Mouse (Mus musculus): Measurements from ENCODE around the gene Cadps. TPM values are rescaled to one million over a fixed set of nuclear protein-coding genes. Genes with fewer than 3 reads are reported as not detected.

Gene Cadps
- polyA plus RNA-seq, 1 experiment: not detected

GRCm38 (mm10) chr14:12337998-12338809 is 484.7 kb downstream of the Cadps start:
- no peak for TF ChIP-seq GATA1 (IDR thresholded peaks at IDR 0.05; ENCODE audit: low read length)

- TF ChIP-seq GATA1 (IDR thresholded peaks at IDR 0.05; ENCODE audit: low read length): no peak
These were observed 485.4 kb downstream of the Cadps start for GRCm38 (mm10) chr14:12337421-12337997.

- no peak for TF ChIP-seq GATA1 (IDR thresholded peaks at IDR 0.05; ENCODE audit: low read length)
These were observed 488.0 kb downstream of the Cadps start for GRCm38 (mm10) chr14:12334925-12335324.

GRCm38 (mm10) chr14:12333622-12334021 is 489.3 kb downstream of the Cadps start:
- TF ChIP-seq GATA1 (IDR thresholded peaks at IDR 0.05; ENCODE audit: low read length): no peak
